Mouse (Mus musculus) liver, embryonic 14.5 days (tissue): ENCODE measurements around the gene Tmed10.

Experiments
- CTCF ChIP-seq: IDR thresholded peaks from 2 replicates; pipeline ENCODE4 v1.5.1; 2016; ENCODE audit warnings: antibody characterized with exemption, low read depth, control low read depth
- EP300 ChIP-seq: IDR thresholded peaks from 2 replicates; pipeline ENCODE4 v1.6.1; 2016; ENCODE audit warnings: antibody characterized with exemption, low read depth

- no peak for TF ChIP-seq CTCF
- no peak for TF ChIP-seq EP300
Measured at GRCm38 (mm10) chr12:85308651-85309050, 66.0 kb downstream of the Tmed10 start.
